Mouse (Mus musculus): Measurements from ENCODE around the gene Dok5. TPM values are rescaled to one million over a fixed set of nuclear protein-coding genes. Genes with fewer than 3 reads are reported as not detected.

The Dok5 gene
- total and polyA plus RNA-seq, 2 experiments from 2014 or later = 50.2 to 79.9 TPM

- H3K36me3 ChIP-seq (ENCODE audit: insufficient read depth) = no peaks in the 10 kb centered on the region
- H3K27me3 ChIP-seq (ENCODE audit: insufficient read depth, low read length) = no peaks in the 10 kb centered on the region
- H3K4me2 ChIP-seq (ENCODE audit: low read depth) = no peak overlapping the region
- H3K27ac ChIP-seq (ENCODE audit: low read depth, low read length) = no peak overlapping the region
- H3K4me1 ChIP-seq (ENCODE audit: insufficient read depth) = no peaks in the 10 kb centered on the region
- ATAC-seq (no peak), DNase-seq (no peak)
- no peak for TF ChIP-seq CTCF (IDR thresholded peaks at IDR 0.05; ENCODE audit: low read depth)
- H3K9ac ChIP-seq = no peak overlapping the region
- H3K4me3 ChIP-seq (ENCODE audit: low read depth, low read length) = no peak overlapping the region
- 91% methylated on average over 8 of the region's 8 CpGs for WGBS
- no peaks in the 10 kb centered on the region for H3K9me3 ChIP-seq (ENCODE audit: low read length)
These were observed 184.0 kb downstream of the Dok5 start for GRCm38 (mm10) chr2:170915646-170916045.

DNA sequence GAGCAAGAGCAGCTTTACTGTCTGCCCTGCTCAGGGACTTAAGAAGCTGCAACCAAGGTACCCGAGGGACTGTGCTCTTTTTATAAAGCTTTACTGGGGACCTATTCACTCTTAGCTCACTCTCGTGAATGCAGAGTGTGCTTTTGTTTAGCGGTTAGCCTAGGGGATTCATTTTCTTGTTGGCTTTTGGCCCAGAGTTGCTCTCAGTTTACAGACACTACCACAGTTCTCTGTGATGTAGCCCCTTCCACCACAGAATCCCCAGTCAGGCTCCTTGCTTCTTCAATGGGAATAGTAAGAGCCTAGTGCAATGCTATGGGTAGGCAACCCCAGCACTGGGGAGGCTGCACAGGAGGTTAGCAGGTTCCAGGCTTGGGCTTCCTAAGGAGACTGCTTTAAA lies 190.7 kb downstream of the Dok5 start:
- H3K4me2 ChIP-seq (ENCODE audit: low read depth) = no peak overlapping the region
- H3K9me3 ChIP-seq (ENCODE audit: low read length) = no peaks in the 10 kb centered on the region
- H3K9ac ChIP-seq = no peak overlapping the region
- DNase-seq (peak; percentile 51), ATAC-seq (peak; percentile 73)
- no peaks in the 10 kb centered on the region for H3K27me3 ChIP-seq (ENCODE audit: insufficient read depth, low read length)
- WGBS = 8% methylated on average over 3 of the region's 3 CpGs
- no peak overlapping the region for H3K27ac ChIP-seq (ENCODE audit: low read depth, low read length)
- H3K4me1 ChIP-seq (ENCODE audit: insufficient read depth) = no peaks in the 10 kb centered on the region
- H3K36me3 ChIP-seq (ENCODE audit: insufficient read depth) = no peaks in the 10 kb centered on the region
- TF ChIP-seq CTCF (IDR thresholded peaks at IDR 0.05; ENCODE audit: low read depth) = no peak
- no peak overlapping the region for H3K4me3 ChIP-seq (ENCODE audit: low read depth, low read length)

- ATAC-seq (no peak), DNase-seq (no peak)
- TF ChIP-seq CTCF (IDR thresholded peaks at IDR 0.05; ENCODE audit: low read depth) = no peak
- H3K9ac ChIP-seq = no peak overlapping the region
- H3K36me3 ChIP-seq (ENCODE audit: insufficient read depth) = no peaks in the 10 kb centered on the region
- no peak overlapping the region for H3K4me3 ChIP-seq (ENCODE audit: low read depth, low read length)
- no peak overlapping the region for H3K27ac ChIP-seq (ENCODE audit: low read depth, low read length)
- H3K4me1 ChIP-seq (ENCODE audit: insufficient read depth) = no peaks in the 10 kb centered on the region
- 94% methylated on average over 4 of the region's 4 CpGs for WGBS
- no peak overlapping the region for H3K4me2 ChIP-seq (ENCODE audit: low read depth)
- H3K9me3 ChIP-seq (ENCODE audit: low read length) = no peaks in the 10 kb centered on the region
- no peaks in the 10 kb centered on the region for H3K27me3 ChIP-seq (ENCODE audit: insufficient read depth, low read length)
These were observed 192.5 kb downstream of the Dok5 start for GRCm38 (mm10) chr2:170924131-170924530.

- Histone ChIP-seq H3K4me3 (ENCODE audit: low read depth, low read length) (no peak overlapping the region), H3K4me2 (ENCODE audit: low read depth) (no peak overlapping the region), H3K27ac (ENCODE audit: low read depth, low read length) (no peak overlapping the region), H3K9ac (no peak overlapping the region), H3K27me3 (ENCODE audit: insufficient read depth, low read length) (no peaks in the 10 kb centered on the region), H3K4me1 (ENCODE audit: insufficient read depth) (no peaks in the 10 kb centered on the region), H3K36me3 (ENCODE audit: insufficient read depth) (no peaks in the 10 kb centered on the region), H3K9me3 (ENCODE audit: low read length) (no peaks in the 10 kb centered on the region)
- DNase-seq (no peak), ATAC-seq (no peak)
- TF ChIP-seq CTCF (IDR thresholded peaks at IDR 0.05; ENCODE audit: low read depth) = no peak
- WGBS = 90% methylated on average over 9 of the region's 9 CpGs
These were observed 194.6 kb downstream of the Dok5 start for GRCm38 (mm10) chr2:170926237-170926636.

Other genes with a start within 250 kb of the Dok5 start
- gene Pfdn4, start 235.4 kb upstream of the Dok5 start, total RNA-seq (2014; rRNA removed) = 154 and 194 TPM in 2 replicates
- 145 and 191 TPM in 2 replicates for gene Pfdn4, start 235.4 kb upstream of the Dok5 start, polyA plus RNA-seq (2015; fragmentation: Nextera tagmentation; extraction: Ambion mirVana)
- gene Cyp24a1, start 234.7 kb upstream of the Dok5 start, total RNA-seq (2014; rRNA removed) = not detected in 2 replicates
- gene Cyp24a1, start 234.7 kb upstream of the Dok5 start, polyA plus RNA-seq (2015; fragmentation: Nextera tagmentation; extraction: Ambion mirVana) = 0.04 TPM in 1 of 2 replicates, not detected in the other
- not detected in 2 replicates for gene 4930470P17Rik, start 129.8 kb upstream of the Dok5 start, total RNA-seq (2014; rRNA removed)
- 0.11 and 0.16 TPM in 2 replicates for gene 4930470P17Rik, start 129.8 kb upstream of the Dok5 start, polyA plus RNA-seq (2015; fragmentation: Nextera tagmentation; extraction: Ambion mirVana)